In the genomic region with DNA sequence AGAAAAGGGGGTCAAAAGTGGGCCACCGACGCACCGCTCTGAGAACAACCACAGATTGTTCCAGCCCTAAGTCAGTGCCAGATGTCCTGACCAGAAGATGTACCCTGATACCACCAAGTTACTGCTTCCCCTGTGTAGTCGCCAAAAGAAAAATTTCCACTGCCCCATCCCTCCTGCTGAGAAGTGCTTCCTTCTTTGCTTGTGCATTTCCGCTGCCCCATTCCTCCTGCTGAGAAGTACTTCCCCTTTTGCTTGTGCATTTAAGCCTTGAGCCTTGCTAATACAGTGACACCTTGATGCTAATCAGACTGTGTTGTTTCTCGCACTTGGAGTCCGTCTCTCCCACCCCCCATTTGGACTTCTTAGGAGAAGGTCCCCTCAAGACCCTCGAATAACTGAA, we compare ENCODE assay signal across 5 mouse cellular contexts. TPM values are rescaled to one million over a fixed set of nuclear protein-coding genes. Genes with fewer than 3 reads are reported as not detected.
A peak's percentile ranks its signal among the peaks of the same experiment; 100 is the strongest.
DNase-seq lines count a peak whose midpoint lies in the region; TF ChIP-seq lines count a peak whose summit lies in the region.
"Not testable (repeated sequence)": the region's sequence is repeated elsewhere in the genome, so short reads cannot be mapped to it uniquely, and the experiment has no call there.
"Had no signal": no experiment of that assay in that cellular context is flagged by ENCODE, and none has a peak within 500 bp of the region (broad histone marks: within the 10 kb centered on the region; RNA-seq: fewer than 3 reads in every experiment).

No protein-coding gene starts in this region.

- not testable (repeated sequence) for H3K4me3 ChIP-seq in MEL (ENCODE audit: control insufficient read depth in 1 of 2, insufficient read depth in 1 of 2, low read depth in 2 of 2, low read length in 2 of 2)

- not testable (repeated sequence) for H3K27ac ChIP-seq in MEL (ENCODE audit: control insufficient read depth, low read depth, low read length)

- H3K36me3 ChIP-seq in MEL (ENCODE audit: control insufficient read depth in 1 of 2, insufficient read depth in 2 of 2, low read length in 2 of 2): not testable (repeated sequence)

- H3K9me3 ChIP-seq in MEL (replicated peaks; ENCODE audit: insufficient read depth, low read length): not testable (repeated sequence)

- H3K9ac ChIP-seq in MEL (ENCODE audit: control insufficient read depth, low read depth, low read length, poor library complexity, severe bottlenecking): not testable (repeated sequence)

- H3K27me3 ChIP-seq in MEL (ENCODE audit: control insufficient read depth in 1 of 2, insufficient read depth in 2 of 2, low read length in 2 of 2): not testable (repeated sequence)

- TF ChIP-seq POLR2A in MEL (IDR thresholded peaks at IDR 0.05; ENCODE audit: control insufficient read depth in 1 of 2, insufficient read depth in 1 of 2, low read depth in 1 of 2, low read length in 2 of 2, poor library complexity in 1 of 2): not testable (repeated sequence)

- TF ChIP-seq EP300 in MEL (IDR thresholded peaks at IDR 0.05; ENCODE audit: low read depth in 1 of 2, low read length in 2 of 2): not testable (repeated sequence)

- H3K4me1 ChIP-seq in MEL (ENCODE audit: control insufficient read depth in 1 of 2, insufficient read depth in 2 of 2, low read length in 2 of 2): not testable (repeated sequence)

- TF ChIP-seq RAD21 in MEL (IDR thresholded peaks at IDR 0.05; ENCODE audit: low read depth, low read length): not testable (repeated sequence)

- TF ChIP-seq CTCF in MEL (IDR thresholded peaks at IDR 0.05 in 2 of 3, conservative IDR thresholded peaks at IDR 0.05 in 1 of 3; ENCODE audit: control insufficient read depth in 1 of 3, insufficient read depth in 1 of 3, low read depth in 2 of 3, low read length in 3 of 3, poor library complexity in 1 of 3, severe bottlenecking in 1 of 3): not testable (repeated sequence)

- not testable (repeated sequence) for H3K79me2 ChIP-seq in MEL (ENCODE audit: control insufficient read depth, insufficient read depth, low read length, poor library complexity)

- DNase-seq in MEL (ENCODE audit: low read depth, low spot score) (peak; percentile 6), R1 (ENCODE audit: low read depth, low spot score) (peak; percentile 65), ZHBTc4 (ENCODE audit: low read depth, low spot score) (peak; percentile 12)

RNA-seq across cellular contexts. Expression of a gene that starts 24.7 kb away (rescaled TPM):
- not detected in 2 replicates for total RNA-seq in MEL (2012; rRNA removed)
- not detected for polyA plus RNA-seq in MEL (2012; ENCODE audit: insufficient read depth in 1 of 2, insufficient read length in 2 of 2, low read depth in 1 of 2, low replicate concordance in 2 of 2, missing spikeins in 1 of 2)
- polyA plus RNA-seq: C2C12, G1E had no signal

Comparison
In these comparisons a context has a peak if more than half of its experiments do, and no peak if none do; other contexts are left out.
1. DNase-seq: peak in every context shown above with its lines; median percentile 65 in R1; 12 in ZHBTc4; 6 in MEL.